Mouse (Mus musculus) heart, embryonic 16.5 days (tissue): ENCODE results near the gene Sorcs1. TPM values are rescaled to one million over a fixed set of nuclear protein-coding genes. Genes with fewer than 3 reads are reported as not detected.

Source experiments
- ATAC-seq: fragments of 200-750 bp; cut with Nextera tagmentation; replicated peaks from 2 replicates; pipeline ENCODE4 v1.8.0; 2017; ENCODE audit warnings: moderate number of reproducible peaks; ENCODE audit not compliant: insufficient read depth, low FRiP score; ENCODE audit errors: extremely low read depth
- H3K27ac ChIP-seq: fragments of 300-500 bp; sonication (generic); 2 replicates; pipeline ENCODE4 v1.5.1; 2014; ENCODE audit warnings: mild to moderate bottlenecking, low read length, control low read depth, moderate library complexity
- H3K27me3 ChIP-seq: fragments of 300-500 bp; sonication (generic); 2 replicates; pipeline ENCODE4 v1.6.1; 2014; ENCODE audit warnings: low read length, mixed read lengths; ENCODE audit not compliant: control insufficient read depth, insufficient read depth
- H3K36me3 ChIP-seq: fragments of 300-500 bp; sonication (generic); 2 replicates; pipeline ENCODE4 v1.6.1; 2014; ENCODE audit not compliant: control insufficient read depth, insufficient read depth
- H3K4me1 ChIP-seq: fragments of 300-500 bp; sonication (generic); 2 replicates; pipeline ENCODE4 v1.6.1; 2014; ENCODE audit warnings: low read length, mixed read lengths; ENCODE audit not compliant: control insufficient read depth, insufficient read depth
- H3K4me2 ChIP-seq: fragments of 300-500 bp; sonication (generic); 2 replicates; pipeline ENCODE4 v1.6.1; 2014; ENCODE audit warnings: low read depth, mild to moderate bottlenecking, control low read depth, low read length
- H3K4me3 ChIP-seq: fragments of 300-500 bp; sonication (generic); 2 replicates; pipeline ENCODE4 v1.5.1; 2014; ENCODE audit warnings: mild to moderate bottlenecking, control low read depth, low read length
- H3K9ac ChIP-seq: fragments of 300-500 bp; sonication (generic); 2 replicates; pipeline ENCODE4 v1.6.1; 2014; ENCODE audit warnings: low read length, control low read depth
- H3K9me3 ChIP-seq: fragments of 300-500 bp; sonication (generic); replicated peaks from 2 replicates; pipeline ENCODE4 v1.6.1; 2016; ENCODE audit warnings: low read length; ENCODE audit not compliant: control insufficient read depth
- WGBS: fragments of 180-500 bp; shearing (Covaris S2); extraction: QIAGEN DNeasy Blood & Tissue Kit; methylation state at CpG from one replicate; pipeline ENCODE4 v1.1.7; 2014; 5-methylcytosine and 5-hydroxymethylcytosine counted together
- polyA plus RNA-seq: library from polyadenylated mRNA; unstranded; fragments of >200 nt; fragmentation: Nextera tagmentation; extraction: Ambion mirVana; gene quantifications from 2 replicates; pipeline ENCODE4 v1.2.1, GENCODE M21; 2015

The Sorcs1 gene
- polyA plus RNA-seq, 1 experiment from 2014 or later: 0.43 TPM

DNA sequence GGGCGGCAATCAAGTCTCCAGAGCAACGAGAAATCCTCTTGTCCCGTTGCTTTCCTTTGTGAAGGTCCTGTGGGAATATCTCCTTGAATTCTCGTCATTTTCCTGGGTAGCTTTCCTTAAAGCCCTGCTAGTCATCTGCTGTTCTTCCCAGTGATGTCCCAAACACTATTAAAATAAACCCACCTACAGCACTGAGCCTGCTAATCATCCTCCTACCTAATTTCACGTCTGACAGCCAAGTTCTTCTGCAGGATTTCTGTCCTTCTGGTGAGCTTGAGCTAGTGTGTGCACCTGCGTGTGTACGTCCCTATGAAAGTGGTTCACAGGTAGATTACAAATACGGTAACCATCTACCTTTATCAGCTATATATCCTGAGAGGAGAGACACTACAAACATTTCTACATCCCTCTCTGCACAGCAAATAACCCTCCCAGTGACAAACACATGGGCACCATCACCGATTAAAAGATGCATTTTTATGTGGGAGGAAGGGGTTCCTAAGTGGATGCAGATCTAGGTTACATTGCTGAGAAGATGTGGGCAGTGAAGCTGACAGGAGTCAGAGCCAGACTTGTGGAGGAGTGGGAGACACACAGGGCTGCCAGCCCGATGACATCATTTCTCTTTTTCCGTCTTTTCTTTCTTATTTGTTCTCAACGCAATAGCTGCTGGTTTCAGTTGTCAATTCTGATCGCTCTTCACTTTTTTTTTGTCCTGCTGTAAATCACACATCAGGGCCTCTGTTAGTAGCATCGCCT is 259.3 kb downstream of the Sorcs1 start:
- H3K9me3 ChIP-seq: no peaks in the 10 kb centered on the region
- no peak overlapping the region for H3K4me3 ChIP-seq
- no peak for ATAC-seq
- no peak overlapping the region for H3K9ac ChIP-seq
- no peak overlapping the region for H3K4me2 ChIP-seq
- no peaks in the 10 kb centered on the region for H3K4me1 ChIP-seq
- 43% methylated on average over 14 of the region's 14 CpGs for WGBS
- H3K36me3 ChIP-seq: no peaks in the 10 kb centered on the region
- no peaks in the 10 kb centered on the region for H3K27me3 ChIP-seq
- no peak overlapping the region for H3K27ac ChIP-seq

DNA sequence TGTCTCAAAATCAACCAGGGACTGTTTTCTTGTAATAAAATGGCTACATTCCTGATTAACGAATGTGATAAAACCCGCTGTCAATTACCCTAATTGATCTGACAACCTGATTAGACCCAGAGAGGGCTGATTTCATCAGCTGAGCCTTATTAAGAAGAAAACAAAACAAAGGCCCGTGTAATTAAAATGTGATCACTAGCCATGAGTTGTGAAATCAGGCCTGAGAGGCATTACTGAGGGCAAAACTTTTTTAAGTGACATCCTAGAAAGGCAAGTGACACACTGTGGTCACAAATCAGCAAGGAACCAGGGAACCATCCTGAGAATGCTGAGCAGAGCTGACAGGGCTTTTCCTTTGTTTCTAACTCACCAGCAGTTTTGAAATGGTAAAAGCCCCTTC is 267.9 kb downstream of the Sorcs1 start:
- ATAC-seq: no peak
- Histone ChIP-seq H3K27me3 (no peaks in the 10 kb centered on the region), H3K4me3 (no peak overlapping the region), H3K9ac (no peak overlapping the region), H3K36me3 (no peaks in the 10 kb centered on the region), H3K9me3 (no peaks in the 10 kb centered on the region), H3K27ac (no peak overlapping the region), H3K4me1 (no peaks in the 10 kb centered on the region), H3K4me2 (no peak overlapping the region)
- WGBS: 72% methylated on average over 3 of the region's 3 CpGs

DNA sequence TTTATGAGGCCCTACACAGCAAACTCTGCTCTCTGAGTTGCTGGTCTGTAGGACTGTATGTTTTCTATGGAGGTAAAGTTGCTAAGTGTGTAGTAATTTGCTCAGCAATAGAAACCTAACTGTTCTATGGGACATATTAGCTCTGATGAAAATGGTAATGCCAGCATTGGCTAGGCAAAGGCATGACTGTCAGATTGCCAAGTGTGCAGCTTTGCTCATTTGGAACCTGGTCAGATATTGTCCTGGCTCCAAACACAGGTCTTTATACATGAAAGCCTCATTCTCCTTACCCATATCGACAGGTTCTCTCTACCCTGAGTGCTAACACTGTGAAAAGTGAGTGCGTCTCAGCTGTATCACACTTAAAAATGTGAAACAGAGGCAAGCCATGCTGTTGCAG is 280.1 kb downstream of the Sorcs1 start:
- Histone ChIP-seq H3K4me3 (no peak overlapping the region), H3K4me1 (no peaks in the 10 kb centered on the region), H3K36me3 (no peaks in the 10 kb centered on the region), H3K4me2 (no peak overlapping the region), H3K9ac (no peak overlapping the region), H3K27me3 (no peaks in the 10 kb centered on the region), H3K27ac (no peak overlapping the region), H3K9me3 (no peaks in the 10 kb centered on the region)
- WGBS: 76% methylated on average over 2 of the region's 2 CpGs
- ATAC-seq: no peak

DNA sequence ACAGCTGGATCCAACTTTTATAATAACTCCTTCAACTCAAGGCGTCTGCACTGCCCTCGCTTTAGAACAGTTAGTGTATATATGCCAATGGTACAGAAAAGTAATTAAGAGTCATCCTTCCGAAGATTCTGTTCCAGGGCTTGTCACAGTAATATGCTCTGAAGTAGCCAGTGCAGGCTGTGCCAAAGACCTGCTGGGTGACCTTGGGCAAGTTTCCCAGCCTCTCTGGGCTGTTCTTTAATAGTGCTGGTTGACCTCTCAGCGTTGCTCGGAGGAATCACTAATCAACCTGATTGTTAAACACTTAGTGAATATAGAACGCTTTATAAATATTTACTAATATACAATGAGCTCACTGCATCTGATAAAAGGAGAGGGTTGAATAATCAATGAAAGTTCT is 282.7 kb downstream of the Sorcs1 start:
- no peak overlapping the region for H3K4me2 ChIP-seq
- H3K9ac ChIP-seq: no peak overlapping the region
- WGBS: 78% methylated on average over 6 of the region's 6 CpGs
- no peak for ATAC-seq
- H3K27me3 ChIP-seq: no peaks in the 10 kb centered on the region
- no peak overlapping the region for H3K4me3 ChIP-seq
- no peaks in the 10 kb centered on the region for H3K4me1 ChIP-seq
- no peaks in the 10 kb centered on the region for H3K9me3 ChIP-seq
- H3K27ac ChIP-seq: no peak overlapping the region
- no peaks in the 10 kb centered on the region for H3K36me3 ChIP-seq

DNA sequence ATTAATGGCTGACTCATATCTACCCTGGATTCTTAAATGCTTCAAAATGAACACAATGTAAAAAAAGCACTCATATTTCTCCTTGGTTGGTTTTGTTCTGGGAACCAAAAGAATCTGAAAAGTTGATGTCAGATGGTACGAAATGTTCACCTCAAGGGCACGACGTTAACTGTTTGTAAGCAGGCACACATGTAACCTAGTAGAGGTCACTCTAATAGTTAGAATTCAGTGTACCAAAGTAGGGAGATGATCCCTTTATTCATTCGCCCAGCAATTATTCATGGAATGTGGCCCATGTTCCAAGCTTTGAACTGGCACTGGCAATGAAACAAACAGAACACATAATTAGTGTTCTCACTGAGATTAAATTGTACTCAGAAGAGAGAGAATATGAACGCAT is 284.3 kb downstream of the Sorcs1 start:
- no peaks in the 10 kb centered on the region for H3K36me3 ChIP-seq
- no peak overlapping the region for H3K27ac ChIP-seq
- no peaks in the 10 kb centered on the region for H3K27me3 ChIP-seq
- H3K9ac ChIP-seq: no peak overlapping the region
- H3K9me3 ChIP-seq: no peaks in the 10 kb centered on the region
- WGBS: 72% methylated on average over 5 of the region's 5 CpGs
- H3K4me3 ChIP-seq: no peak overlapping the region
- ATAC-seq: no peak
- H3K4me1 ChIP-seq: no peaks in the 10 kb centered on the region
- H3K4me2 ChIP-seq: no peak overlapping the region

DNA sequence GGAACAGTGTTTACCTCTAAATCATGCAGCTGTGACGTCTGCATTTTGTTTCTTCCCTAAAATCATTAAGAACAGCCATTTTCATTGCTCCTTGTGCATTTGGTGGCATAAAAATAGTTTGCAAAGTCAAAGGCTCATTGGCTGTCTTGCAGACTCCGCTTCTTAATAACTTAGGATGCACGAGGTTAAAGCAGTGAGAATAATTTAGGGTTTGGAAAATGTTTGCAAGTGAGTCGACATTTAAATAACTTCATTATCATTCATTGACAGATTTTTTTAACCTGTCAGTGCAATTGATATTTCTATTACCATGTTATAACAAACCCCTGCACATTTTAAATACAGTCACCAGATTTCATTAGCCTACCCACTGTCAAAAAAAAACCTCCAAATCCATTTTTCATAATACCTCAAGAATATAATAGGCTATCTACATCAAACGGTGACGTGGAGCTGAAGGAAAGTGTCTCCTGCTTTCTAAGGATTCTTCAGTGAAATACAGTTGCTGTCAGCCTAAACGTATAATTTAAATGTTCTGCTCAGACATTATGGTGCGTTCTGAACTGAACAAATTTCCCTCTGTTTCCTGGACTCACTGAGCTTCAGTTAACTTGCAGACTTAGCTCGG is 288.4 kb downstream of the Sorcs1 start:
- no peak overlapping the region for H3K9ac ChIP-seq
- peaks cover 3% of the 10 kb centered on the region for H3K9me3 ChIP-seq
- no peak for ATAC-seq
- no peak overlapping the region for H3K4me3 ChIP-seq
- no peaks in the 10 kb centered on the region for H3K4me1 ChIP-seq
- no peak overlapping the region for H3K4me2 ChIP-seq
- no peaks in the 10 kb centered on the region; the same call in 1 of the 2 replicates for H3K36me3 ChIP-seq
- 74% methylated on average over 9 of the region's 9 CpGs for WGBS
- no peaks in the 10 kb centered on the region for H3K27me3 ChIP-seq
- no peak overlapping the region for H3K27ac ChIP-seq

DNA sequence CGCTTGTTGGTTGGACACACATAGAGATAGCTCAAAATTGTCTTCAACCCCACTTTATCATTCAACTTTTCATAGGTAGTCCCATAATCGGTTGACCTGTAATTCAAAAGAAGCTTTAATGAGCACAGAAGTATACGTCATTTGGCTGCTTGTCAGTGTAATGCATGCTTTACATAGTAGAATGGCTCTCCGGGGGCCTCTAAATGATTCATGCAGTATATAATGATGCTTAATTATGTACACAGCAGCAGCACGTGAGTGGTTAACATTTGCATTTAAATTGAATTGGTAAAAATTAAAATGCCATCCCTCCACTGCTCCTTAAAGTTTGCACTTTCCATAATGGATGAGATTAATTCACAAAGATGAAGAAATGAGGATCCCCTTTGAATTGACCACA is 299.5 kb downstream of the Sorcs1 start:
- H3K36me3 ChIP-seq: no peaks in the 10 kb centered on the region
- no peak overlapping the region for H3K27ac ChIP-seq
- no peaks in the 10 kb centered on the region for H3K9me3 ChIP-seq
- H3K4me2 ChIP-seq: no peak overlapping the region
- 84% methylated on average over 5 of the region's 5 CpGs for WGBS
- H3K27me3 ChIP-seq: no peaks in the 10 kb centered on the region
- H3K4me1 ChIP-seq: peaks cover 6% of the 10 kb centered on the region
- no peak overlapping the region for H3K4me3 ChIP-seq
- no peak for ATAC-seq
- H3K9ac ChIP-seq: no peak overlapping the region

DNA sequence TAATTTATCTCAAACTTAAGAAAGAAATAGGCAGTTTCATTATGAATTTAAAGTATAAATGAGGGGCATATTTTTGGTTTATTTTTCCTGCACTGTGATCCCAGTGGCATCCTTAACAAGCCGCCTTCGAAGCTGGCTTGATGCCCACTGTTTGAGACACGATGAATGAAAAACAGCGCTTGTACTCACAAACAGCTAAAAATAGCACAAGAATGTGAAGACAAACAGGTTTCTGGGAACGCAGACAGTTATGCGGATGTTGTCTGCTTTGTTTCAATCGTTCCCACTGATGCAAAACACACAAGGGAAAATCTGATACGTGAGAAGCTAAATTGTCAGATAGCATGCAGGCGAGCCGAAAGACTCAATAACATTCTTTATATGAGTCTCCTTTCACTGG is 303.7 kb downstream of the Sorcs1 start:
- ATAC-seq: no peak
- peak overlapping the region; percentile 33 for H3K4me3 ChIP-seq
- H3K27me3 ChIP-seq: no peaks in the 10 kb centered on the region
- no peak overlapping the region for H3K27ac ChIP-seq
- WGBS: 16% methylated on average over 10 of the region's 10 CpGs
- H3K9ac ChIP-seq: no peak overlapping the region
- no peaks in the 10 kb centered on the region for H3K36me3 ChIP-seq
- peaks cover 6% of the 10 kb centered on the region for H3K4me1 ChIP-seq
- peak overlapping the region; percentile 55 for H3K4me2 ChIP-seq
- H3K9me3 ChIP-seq: no peaks in the 10 kb centered on the region

DNA sequence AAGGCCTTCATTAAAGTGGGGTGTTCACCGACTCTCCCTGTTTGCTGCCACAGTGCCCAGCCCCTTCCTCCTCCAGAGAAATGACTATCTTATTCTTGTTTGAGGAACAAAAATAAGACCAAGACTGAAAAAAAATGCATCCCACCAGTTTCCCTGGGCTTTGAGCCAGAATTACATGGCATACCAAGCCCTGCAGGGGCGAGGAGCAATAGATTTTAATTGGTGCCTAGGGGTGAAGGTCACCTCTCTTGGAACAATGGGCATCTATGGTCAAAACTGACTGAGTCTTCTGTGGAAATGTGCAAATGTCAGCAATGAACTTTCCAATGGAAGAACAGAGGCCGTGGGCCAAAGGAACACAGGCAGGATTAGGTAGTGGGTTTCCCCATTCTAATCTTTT is 312.0 kb downstream of the Sorcs1 start:
- Histone ChIP-seq H3K27ac (no peak overlapping the region), H3K9me3 (no peaks in the 10 kb centered on the region), H3K4me2 (no peak overlapping the region), H3K9ac (no peak overlapping the region), H3K27me3 (no peaks in the 10 kb centered on the region), H3K4me3 (no peak overlapping the region), H3K36me3 (no peaks in the 10 kb centered on the region), H3K4me1 (peaks cover 7% of the 10 kb centered on the region; the same call in 1 of the 2 replicates)
- ATAC-seq: no peak
- 69% methylated on average over 3 of the region's 3 CpGs for WGBS
